Mouse (Mus musculus) CH12F3 (cell line): ENCODE measurements around the gene Elovl1.

Experiments
- in situ Hi-C: fragments of 300-500 bp; cut with MboI; formaldehyde crosslinking; loops from 2 replicates; pipeline ENCODE4 v1.14.3; 2020; ENCODE audit warnings: low sequenced_read_pairs

Gene Elovl1

GRCm38 (mm10) chr4:118427768-118428451 is at the start of gene Elovl1:
Gene Elovl1 (plus strand): TSS chr4:118428093.
- in situ Hi-C loops: no loop called here

GRCm38 (mm10) chr4:118383271-118383670 is 44.6 kb upstream of the Elovl1 start:
- in situ Hi-C loops: no loop called here

DNA sequence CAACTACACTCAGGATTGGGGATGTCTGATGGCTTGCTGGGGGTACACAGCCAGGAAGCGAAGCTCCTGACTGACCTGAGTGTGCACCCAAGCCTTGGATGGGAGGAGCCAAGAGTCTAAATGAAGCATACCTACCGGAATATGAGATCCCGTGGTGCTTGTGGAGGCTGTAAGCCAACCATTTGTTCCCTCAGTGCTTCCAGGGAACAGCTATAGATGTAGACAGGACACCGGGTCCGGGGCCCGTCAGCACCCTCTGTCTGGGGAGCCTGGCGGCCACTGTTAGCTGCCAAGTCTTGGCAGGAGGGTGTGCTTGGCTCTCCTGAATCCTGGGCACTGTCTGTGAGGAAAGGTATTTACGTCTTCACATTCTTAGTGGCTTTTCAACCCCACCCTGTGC is 40.6 kb upstream of the Elovl1 start:
- in situ Hi-C loops: no loop called here

DNA sequence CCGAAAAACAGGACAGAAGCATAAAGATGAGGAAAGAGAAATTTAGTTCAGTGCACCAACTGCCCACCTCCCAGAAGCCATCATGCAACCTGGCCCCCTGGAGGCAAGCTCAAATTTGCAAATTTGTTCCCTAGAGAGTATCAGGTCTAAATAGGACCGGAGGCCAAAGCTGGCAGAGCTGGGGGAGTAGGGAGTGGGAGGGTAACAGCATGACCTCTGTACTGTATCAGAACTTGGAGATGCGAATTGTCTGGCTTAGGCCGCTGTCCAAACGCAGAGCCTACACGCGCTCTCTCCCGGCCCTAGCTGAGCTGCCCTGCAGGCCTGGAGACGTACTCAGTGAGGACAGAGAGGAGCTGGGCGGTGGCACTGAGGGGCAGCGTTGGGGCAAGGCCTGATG is 37.7 kb upstream of the Elovl1 start:
- in situ Hi-C loops: no loop called here

DNA sequence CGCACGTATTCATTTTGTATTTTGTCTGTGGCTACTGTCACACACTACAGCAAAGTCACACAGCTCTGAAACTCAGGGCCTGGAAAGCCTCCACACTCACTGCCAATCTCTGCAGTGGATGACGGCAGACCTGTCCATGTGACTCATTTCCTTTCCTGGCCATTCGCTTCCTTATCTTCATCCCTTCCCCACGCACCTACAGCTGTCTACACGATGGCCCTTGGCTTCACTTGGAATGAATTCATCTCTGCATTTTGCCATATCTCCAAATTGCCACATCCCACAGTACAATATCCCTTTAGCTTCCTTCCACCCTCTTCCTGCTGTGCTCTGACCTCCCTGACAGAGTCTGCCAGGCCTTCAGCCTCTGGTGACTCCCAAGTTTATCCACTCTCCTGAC is 33.4 kb upstream of the Elovl1 start:
- in situ Hi-C loops: no loop called here

- in situ Hi-C loops: no loop called here
These were observed 32.6 kb upstream of the Elovl1 start for GRCm38 (mm10) chr4:118395289-118395688.

DNA sequence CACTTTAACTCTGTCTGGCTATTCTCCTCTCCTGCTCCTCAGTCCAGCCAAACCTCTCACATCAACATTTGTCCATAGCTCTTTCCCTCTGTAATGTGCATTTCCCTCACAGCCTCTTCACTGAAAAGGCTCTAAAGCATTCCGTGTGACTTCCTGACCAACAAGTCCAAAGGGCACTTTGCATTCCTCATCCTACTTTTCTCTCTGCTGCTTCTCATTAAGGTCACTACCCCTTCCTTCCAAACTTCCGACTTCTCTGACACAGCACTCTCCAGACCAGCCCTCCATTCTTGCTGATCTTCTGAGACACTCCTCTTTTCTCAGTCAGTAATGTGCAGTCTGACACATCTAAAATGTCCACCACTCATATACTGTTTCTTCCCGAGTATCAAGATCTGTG is 31.5 kb upstream of the Elovl1 start:
- in situ Hi-C loops: no loop called here

GRCm38 (mm10) chr4:118398400-118398799 is 29.5 kb upstream of the Elovl1 start:
- in situ Hi-C loops: no loop called here

- in situ Hi-C loops: no loop called here
These were observed 26.5 kb upstream of the Elovl1 start for GRCm38 (mm10) chr4:118401421-118401820.

DNA sequence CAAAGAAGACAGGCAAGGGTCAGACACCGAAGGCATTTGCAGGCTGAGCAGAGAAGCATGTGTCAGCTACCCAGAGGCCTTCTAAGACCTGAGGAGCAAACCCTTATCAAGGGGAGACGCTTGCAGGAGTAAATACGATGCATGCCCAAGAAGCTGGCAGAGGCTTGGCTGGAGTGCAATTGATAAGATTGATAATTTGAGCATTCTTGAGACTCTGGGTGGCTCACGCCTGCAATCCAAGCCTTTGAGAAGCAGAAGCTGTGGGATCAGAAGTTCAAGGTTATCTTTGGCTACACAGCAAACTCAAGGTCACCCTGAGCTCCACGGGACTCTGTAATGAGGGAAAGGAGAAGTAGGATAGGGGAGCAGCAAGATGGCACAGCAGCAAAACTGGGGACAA is 26.0 kb upstream of the Elovl1 start:
- in situ Hi-C loops: no loop called here

DNA sequence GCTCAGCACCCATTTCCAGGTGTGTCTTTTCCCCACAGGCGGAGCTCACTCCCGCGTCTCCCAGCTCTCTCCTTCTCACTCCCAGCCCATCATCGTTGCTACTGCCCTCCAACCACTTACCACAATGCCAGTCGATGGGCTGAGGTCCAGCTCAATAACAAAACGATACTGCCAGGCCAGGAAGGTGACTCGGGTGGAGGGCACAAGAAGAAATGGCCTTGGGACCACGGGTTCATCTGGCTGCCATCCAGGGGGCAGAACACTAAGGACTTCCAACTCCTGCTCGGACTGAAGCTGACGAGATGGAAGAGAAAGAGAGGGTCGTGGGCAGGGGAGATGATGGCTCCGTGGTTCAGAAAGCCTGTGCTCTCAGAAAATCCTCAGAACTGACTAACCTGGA is 25.2 kb upstream of the Elovl1 start:
- in situ Hi-C loops: no loop called here

- in situ Hi-C loops: no loop called here
These were observed 18.6 kb upstream of the Elovl1 start, which contains the start of the genes Szt2 and Med8 for GRCm38 (mm10) chr4:118409142-118409900. Gene Szt2 (minus strand): TSS chr4:118409273. Gene Med8 (plus strand): TSS chr4:118409337.

DNA sequence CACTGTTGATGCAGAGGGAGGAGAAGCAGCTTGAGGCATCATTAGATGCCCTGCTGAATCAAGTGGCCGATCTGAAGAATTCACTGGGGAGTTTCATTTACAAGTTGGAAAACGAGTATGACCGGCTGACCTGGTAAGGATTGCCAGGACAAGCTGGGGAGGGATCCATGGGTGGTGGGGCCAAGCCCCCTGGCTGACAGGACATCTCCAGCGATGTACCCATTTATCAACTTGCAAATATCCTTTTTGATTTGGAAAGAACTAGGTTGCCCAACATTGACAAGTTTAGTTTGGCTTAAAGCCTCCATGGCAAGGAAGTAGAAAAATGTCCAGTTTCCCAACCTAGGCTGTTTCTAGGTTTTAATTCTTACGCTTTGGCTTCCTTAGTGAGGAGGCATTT is 17.0 kb upstream of the Elovl1 start:
- in situ Hi-C loops: no loop called here

DNA sequence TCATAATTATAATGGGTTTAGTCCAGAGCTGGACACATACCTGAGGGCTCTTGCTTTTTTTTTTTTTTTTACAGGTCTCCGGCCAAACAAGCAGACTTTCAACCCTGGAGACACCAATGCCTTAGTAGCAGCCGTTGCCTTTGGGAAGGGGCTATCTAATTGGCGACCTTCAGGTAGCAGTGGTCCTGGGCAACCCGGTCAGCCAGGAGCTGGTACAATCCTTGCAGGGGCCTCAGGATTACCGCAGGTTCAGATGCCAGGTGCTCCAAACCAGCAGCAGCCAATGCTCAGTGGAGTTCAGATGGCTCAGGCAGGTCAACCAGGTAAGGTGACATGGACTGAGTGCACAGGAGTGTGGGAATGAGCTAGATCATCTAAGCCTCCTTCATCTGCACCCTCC is 14.3 kb upstream of the Elovl1 start:
- in situ Hi-C loops: no loop called here

DNA sequence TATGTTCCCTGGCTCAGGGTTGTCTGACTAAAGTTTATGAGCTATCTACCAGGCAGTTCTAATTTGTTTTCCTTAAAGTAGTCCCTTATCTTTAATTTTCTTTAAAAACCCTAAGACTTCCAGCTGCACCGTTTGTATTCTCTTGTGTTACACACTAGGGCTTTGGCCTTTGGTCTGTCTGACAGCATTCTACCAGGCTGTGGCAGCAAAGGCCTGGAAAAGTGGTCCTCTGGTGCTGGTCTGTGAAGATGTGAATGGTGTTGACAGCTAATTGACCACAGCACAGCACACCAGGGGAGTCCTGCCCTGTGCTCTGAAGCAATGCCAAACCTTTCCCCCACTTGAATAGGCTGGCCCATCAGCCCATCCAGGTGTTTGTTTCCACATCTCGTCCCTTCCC is 12.1 kb upstream of the Elovl1 start:
- in situ Hi-C loops: no loop called here

DNA sequence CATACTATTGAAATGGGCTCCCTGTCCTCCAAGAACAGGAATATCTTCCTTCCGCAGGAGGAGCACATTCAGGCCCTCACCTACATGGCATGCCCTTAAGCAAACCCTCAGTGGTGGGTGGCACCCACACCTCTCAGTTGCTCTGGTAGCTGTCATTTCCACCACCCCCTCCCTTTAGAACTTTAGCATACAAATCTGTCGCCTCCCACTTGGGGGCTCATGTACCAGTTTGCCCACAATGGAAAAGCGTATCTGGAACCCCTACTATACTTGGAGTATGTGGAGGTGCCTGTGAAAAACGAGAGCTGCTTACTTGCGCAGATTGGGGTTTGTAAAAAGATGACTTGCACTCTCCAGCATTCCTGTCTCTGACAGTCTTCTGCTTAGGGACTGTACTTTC is 11.6 kb upstream of the Elovl1 start:
- in situ Hi-C loops: no loop called here

DNA sequence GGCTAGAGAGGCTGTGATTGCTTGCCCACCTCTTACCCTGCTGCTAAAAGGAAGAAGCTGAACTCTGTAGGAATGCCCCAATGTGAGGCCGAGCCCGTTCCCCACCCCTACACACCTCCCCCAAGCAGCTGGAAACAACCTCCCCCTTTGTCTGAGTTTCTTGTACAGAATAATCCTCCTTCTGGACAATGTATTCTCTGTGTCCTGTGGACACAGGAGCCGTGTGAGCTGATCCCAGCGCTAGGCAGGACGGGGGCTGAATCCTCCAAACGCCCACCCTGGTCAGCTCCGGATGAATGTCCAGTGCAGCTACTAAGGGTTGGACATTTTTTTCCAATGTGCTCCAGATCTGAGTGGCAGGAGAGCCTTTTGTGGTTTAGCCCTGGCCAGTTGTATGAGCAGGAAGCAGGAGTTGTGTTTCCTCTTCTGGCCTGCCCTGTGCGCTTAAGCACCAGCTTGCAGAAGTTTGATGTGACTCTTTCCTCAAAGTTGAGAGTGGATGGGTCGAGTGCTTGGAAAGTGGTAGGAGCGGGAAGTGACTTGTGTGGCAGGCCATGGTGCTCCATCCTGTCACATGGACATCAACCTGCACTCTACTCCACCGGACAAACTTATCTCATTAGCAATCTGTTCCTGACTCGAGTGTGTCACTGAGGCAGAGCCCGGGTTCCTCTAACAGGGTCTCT is 10.6 kb upstream of the Elovl1 start:
- in situ Hi-C loops: no loop called here

GRCm38 (mm10) chr4:118421384-118421783 is 6.5 kb upstream of the Elovl1 start:
- in situ Hi-C loops: no loop called here

GRCm38 (mm10) chr4:118424541-118425160 is 3.2 kb upstream of the Elovl1 start:
- in situ Hi-C loops: no loop called here

- in situ Hi-C loops: no loop called here
These were observed 2.5 kb upstream of the Elovl1 start for GRCm38 (mm10) chr4:118425374-118425773.

DNA sequence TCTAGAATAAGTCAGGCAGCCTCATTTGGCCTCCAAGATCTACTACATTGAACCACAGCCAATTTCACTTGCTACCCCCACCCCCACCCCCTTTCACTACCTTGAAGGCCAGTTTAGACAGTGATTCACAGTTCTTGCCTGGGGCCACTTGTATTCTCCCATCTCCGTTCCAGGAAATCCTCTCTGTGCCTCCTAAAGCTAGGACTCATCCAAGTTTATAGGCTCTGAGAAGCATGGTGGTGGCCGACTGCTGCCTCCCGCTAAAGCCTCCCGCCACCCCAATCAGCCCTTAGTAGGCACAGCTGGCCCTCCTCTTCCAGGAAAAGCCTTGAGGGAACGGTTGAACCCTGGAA is 502 bp upstream of the Elovl1 start:
- in situ Hi-C loops: no loop called here
